Mouse (Mus musculus) layer of hippocampus, adult 9-10 months (tissue): ENCODE measurements at regions not wholly inside any gene's neighbourhood (a gene's known extent, or its start where the extent isn't known, plus 50 kb on each side); places are given as distances from the start of the nearest gene placed in this dataset.

Experiments used
- DNase-seq: peaks from one replicate; pipeline ENCODE4 v3.0.0; 2022; ENCODE audit warnings: low spot score

DNA sequence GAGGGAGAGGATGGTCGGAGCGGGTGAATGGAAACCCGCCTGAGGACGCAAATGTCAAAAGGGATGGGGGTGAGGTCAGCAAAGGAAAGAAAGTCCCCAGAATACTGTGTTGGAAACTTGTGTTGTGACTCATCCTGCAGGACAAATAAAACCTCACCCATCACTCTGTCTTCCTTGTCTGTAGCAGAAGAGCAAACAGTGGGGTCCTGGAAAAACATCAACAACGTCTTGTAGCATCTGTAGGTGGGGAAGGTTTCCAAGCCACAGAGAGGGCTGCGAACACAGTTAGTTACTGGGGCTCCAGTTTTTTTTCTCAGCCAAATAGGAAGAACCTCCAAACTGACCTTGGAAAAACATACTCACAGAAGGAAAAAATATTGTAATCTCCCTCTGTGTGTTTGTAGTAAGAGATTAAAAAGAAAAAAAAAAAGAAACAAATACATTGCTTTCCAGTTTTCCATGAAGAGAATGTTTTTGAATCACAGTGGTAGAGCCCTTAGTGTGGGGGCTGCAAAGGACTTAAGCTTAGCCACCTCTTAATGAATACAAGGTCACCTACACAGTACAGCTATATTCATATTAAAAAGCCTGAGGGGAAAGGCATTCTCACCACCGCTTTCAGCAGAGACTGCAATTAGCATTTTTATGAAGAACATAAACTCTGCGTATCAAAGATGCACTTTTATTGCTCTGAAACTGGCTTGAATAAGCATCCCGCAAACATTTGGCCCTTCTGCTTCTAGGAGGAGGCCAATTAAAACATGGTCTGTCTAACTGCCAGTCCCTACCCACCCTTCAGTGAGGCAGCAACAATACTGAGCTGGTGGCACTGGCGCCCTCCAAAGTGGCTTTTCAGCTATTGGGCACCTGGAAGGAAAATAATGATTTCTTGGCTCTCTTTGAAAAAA, 198.6 kb upstream of the Tprg start:
- no peak for DNase-seq

DNA sequence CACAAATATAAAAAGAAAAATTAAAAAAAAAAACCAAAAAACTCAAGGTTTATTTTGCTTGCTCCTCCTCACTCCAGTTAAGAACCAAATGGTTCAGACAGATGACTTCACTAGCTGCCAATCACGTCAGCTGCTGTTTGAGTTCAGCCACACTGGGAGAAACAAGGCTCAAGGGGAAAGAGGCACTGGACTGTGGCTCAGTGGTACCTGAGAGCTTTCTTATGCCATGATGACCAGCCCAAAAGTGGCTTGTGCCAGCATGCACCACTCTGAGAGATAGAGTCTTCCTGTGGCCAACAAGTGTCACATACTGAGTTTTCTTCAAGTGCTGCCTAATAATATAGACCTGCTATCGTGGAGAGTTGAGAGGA, 198.0 kb upstream of the Tprg start:
- DNase-seq, result no peak

DNA sequence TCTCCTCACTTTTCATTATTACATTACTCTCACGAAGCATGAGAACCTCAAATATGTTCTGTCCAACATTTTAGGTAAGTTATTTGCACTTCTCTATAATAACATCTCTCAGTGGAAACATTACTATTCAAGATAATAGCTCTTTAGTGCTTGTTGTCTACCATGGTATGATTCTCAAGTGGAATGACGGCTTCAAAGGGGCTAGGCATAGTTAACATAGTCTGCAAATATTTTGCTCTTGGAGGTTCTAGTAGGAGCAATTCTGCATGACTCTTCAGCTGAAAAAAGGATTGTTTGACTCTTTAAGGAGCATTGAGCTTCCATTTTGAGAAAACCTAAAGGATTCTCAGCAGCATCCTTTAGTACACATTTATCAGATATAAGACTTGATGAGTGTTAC, 182.5 kb upstream of the Tprg start:
- DNase-seq, result no peak

DNA sequence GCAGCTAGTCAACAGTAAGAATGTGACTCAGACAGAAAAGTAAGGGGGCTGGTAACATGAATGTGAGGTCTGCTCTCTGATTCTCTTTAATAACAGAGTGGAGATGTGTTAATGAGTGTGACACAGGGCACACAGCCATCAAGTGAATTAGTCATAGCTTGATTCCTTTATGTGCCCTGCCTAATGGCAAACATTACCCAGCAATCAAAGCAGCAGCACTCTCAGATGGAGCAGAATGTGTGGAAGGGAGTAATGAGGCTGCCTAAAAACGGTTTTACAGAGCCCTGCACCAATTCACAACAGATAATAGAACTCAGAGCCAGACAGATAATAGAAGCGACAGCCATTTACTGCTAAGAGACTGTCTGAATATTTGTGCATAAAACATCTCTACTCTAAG, 182.0 kb upstream of the Tprg start:
- peak; percentile 3 for DNase-seq

DNA sequence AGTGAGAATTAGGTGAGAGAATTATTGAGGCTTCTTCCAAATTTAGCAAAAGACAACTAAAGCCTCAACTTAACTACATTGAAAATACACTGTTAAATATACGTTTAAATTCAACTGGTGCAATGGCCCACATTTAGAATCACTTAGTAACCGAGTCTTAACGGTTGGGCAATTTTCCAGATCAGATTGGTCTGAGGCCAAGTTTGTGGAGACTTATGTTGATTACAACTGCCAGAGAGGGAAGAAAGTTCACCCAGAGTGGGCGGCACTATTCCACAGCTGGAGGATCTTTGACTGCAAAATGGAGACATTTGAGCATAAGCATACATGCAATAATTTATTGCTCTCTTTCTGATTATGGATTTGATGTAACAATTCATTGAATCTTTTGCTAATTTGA, 146.5 kb upstream of the Tprg start:
- no peak for DNase-seq

DNA sequence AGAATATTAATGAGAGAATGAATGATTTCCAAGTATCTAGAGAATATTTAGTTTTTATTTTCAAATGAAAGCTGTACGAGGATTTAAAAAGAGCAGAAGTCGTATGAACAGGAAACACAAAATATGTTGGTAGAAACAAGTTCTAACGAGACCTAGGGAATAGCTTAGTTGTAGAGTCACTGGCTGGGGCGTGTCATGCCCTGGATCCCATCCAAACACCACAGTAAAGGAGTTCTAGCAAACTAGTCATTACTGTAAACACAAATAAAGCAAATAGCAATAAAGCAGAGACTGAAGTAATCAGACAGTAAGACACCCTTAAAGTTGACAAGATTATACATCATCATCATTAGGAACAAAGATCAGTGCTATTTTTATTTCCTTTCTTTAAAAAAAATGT, 139.1 kb upstream of the Tprg start:
- DNase-seq, result no peak

DNA sequence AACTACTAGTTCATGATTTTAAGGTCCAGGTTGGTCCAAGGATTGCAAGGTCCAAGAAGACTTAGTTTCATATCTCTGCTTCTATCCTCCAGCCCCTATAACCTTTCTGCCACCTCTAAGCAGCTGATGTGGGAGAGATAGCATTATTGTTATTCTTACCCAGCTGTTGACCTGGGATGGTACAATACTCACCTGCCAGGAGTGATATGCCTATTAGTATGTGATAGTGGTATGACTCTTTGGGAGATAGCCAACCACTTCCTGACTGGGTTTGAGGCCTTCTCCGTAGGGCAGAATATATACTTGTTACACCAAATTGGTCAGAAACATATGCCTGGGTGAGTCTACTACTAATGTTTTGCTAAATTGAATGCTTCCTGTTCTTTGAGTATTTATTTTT, 137.4 kb upstream of the Tprg start:
- no peak for DNase-seq

DNA sequence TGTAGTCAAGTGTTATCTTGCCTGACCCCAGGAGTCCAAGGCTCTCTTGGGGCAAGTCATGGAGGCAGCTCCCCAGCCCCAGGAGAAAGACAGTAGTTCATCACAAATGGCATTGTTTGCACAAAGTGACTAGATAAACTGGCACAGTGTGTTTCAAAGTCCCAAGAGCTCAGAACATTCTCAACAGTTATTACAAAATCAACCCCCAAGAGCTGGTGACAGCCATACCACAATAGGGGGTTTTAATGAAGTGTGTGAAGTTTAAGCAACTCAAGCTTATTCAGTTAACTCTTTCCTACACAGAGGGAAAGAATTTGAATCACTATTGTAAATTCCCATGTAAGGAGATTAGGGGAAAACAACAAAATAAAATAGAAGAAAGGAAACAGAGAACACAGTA, 109.7 kb upstream of the Tprg start:
- DNase-seq, result no peak

DNA sequence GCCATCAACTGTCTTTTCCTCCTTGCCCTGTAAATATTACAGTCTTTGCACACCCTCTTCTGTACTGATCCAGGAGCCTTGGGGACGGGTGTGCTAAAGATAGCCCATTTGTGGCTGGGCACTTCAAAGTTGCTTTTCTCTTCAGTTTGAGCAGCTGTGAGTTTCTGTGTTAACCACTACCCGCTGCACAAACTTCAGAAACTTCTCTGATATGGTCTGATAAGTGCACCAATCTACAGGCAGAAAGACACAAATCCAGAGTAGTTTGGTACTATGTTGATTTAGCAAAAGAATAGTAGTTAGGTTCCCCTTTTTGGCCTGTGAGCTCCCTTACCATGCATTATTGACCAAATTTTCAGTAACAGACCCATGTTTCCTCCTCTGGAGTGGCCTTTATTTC, 108.6 kb upstream of the Tprg start:
- DNase-seq, result no peak

DNA sequence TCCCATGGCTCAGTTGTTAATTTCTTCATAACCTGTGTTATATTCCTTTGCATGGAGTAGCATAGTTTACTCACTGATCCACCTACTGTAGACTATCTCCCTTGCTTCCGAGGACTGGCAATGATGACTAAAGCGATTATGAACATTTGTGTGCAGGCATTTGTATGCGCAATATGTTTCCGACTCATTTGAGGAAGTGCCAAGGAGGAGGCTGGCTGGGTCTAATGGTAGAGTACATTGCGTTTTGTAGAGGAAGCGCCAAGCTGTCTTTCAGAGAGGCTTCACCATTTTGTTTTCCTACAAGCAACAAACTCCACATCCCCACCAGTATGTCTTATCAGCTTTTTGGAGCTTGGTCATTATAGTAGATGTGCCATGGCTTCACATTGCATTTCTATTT, 104.7 kb upstream of the Tprg start:
- DNase-seq, result peak; percentile 40

DNA sequence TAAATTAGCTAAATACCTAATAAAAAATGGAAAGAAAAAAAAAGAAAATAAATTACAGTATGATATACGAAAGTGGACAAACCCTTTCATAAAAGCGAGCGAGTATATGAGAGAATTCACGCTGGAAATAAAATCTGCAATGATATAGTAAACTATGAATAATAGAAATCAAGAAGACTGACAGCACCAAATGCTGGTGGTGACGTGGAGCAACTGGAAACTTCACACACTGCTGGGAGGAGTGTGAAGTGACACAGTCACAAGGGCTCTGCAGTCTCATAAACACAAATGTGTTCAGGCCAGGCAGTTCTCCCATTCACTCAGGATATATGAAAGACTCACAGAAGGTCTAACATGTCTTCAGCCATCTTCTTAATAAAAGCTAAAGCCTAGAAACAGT, 89.5 kb upstream of the Tprg start:
- no peak for DNase-seq

DNA sequence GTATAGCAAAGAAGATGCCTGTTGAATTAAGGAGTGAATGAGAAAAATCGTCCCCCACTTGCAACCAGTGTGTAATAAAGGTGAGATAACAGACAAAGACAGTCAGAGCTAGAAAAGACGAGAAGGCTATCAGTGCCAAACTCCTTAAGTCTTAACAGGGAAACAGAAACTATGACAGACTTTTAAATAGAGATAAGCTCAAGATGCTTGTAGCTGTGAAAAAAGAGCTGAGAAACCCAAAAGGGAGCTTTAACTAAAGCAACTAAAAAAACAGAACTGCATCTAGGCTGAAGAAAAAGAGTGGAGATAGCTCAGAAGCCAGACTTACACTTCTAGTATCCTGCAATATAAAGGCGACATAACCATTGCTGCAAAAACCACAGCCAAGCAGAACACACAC, 87.8 kb upstream of the Tprg start:
- no peak for DNase-seq

DNA sequence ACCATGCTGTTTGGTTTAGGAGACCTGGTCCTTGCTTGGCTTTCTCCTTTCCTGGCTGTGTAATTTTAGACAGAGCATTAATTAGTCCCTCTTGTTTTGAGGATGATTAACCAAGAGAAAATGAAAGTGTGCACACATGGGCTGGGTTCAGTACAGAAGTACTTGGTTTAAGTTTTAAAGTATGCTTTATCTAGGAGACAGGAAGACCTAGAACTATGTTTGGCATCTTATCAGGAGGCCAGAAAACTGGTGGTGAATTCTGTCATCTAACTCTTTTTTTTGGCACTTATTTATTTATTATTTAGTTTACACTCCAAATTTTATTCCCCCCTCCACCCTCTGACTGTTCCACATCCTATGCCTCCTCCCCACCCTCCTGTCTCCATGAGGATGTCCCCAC, 86.6 kb upstream of the Tprg start:
- no peak for DNase-seq

DNA sequence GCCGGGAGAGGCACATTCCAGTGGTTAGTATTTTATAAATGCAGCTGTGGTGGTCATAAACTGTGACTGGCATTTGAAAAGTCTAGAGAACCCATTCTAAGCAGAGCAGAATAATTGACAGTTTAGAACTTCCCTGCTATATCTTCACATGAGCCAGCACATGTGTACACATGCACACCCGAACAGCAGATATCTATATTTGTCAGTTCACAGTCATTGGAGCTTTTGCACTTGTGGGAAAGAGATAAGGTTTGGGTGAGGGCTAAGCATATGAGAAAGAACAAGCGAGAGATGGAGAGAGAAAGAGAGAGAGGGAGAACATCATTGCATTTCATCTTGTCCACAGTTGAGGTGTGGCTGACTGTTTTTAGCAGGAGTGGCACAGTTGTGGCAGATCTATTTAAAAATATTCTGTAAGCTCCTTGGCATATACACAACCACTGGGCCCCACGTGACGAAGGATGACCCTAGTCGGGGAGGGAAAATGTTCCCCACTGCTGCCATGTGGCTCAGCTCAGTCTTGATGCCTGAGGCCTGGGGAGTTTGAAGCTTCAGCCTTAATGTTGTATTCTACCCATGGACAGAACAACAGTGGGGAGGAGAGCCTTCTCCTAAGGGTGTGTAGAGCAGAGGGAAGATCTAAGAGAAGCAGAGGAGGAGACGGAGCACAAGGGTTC, 85.4 kb upstream of the Tprg start:
- DNase-seq, result no peak

DNA sequence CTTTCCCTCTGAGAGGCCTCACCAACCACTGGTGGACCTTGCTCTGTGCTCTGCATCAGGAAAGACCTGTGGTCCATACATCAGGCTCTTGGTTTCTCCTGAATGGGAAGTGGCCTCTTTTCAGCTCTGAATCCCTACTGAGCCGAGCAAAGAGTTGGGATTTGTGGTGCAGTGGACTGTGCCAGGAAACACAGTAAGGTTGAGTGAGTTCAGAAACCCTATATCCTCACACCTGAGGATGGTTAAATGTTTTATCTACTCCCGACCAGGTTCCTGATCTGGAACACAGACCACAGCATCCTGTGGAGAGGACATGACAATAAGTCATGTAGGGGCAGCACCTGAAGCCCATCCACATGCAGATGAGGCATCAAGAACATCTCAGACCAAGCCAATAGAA, 73.4 kb upstream of the Tprg start:
- no peak for DNase-seq

DNA sequence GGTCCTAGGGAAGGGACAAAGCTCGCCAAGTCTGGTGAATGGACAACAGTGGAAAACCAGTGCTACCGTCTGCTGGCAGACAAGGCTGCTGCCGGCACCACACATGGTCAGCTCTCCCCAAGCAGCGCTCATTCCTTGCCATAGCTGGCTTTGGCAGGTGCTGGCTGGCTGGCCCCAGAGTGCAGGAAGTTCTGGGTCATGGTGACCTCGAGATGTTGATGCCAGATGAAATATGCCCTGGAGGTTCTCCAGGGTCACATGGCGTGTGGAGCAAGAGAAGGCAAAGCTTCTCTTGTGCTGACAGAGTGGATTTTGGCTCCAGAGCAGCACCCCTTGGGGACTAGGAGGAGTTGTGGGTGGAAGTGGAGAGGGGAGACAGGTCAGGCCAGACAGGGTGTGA, 66.1 kb upstream of the Tprg start:
- no peak for DNase-seq

DNA sequence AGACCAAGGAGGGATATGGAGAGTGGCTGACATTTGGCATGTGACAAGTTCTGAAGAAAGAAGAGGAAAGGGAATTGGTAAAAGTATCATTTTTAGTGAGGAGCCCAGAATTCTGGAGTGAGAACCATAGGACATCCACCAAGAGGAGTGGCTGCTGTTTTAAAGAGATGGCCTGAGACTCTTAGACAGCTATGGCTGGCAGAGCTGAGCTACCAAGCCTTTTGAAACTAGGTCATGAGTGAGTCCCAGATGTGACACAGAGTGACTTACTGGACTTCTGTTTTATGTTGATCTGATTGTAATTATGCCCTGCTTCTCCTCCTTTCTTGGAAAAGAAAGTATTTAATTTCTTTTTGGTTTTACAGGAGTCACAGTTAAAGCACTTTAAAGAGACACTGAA, 61.8 kb upstream of the Tprg start:
- no peak for DNase-seq
